Mouse (Mus musculus): ENCODE data around the gene Sdhaf1.

Gene Sdhaf1

GRCm38 (mm10) chr7:30325364-30325763 is 1.7 kb upstream of the Sdhaf1 start:
- DNase-seq, result peak; percentile 71 to 75

GRCm38 (mm10) chr7:30324300-30324944 is 727 bp upstream of the Sdhaf1 start:
- DNase-seq, result no peak

GRCm38 (mm10) chr7:30322865-30323264 is 830 bp downstream of the Sdhaf1 start:
- DNase-seq, result no peak

DNA sequence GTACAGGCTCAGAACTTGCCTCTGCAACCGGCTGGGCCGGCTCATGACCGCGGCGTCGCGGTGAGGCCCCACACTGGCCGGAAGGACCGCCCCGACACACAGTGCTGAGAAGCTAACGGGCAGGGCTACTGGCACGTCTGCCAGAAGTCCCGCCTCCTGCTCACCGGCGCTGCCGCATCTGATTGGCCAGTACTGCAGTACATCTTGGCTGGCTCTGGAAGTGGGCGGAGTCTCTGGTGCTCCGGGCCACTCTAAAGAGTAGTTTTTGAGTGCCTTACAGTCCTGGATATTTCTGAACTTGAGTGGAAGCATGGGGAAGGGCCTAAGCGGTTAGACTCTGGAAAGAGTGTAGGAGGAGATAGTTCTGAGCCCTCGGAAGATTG is 1.4 kb downstream of the Sdhaf1 start:
- peak; percentile 98 to 99 for DNase-seq

DNA sequence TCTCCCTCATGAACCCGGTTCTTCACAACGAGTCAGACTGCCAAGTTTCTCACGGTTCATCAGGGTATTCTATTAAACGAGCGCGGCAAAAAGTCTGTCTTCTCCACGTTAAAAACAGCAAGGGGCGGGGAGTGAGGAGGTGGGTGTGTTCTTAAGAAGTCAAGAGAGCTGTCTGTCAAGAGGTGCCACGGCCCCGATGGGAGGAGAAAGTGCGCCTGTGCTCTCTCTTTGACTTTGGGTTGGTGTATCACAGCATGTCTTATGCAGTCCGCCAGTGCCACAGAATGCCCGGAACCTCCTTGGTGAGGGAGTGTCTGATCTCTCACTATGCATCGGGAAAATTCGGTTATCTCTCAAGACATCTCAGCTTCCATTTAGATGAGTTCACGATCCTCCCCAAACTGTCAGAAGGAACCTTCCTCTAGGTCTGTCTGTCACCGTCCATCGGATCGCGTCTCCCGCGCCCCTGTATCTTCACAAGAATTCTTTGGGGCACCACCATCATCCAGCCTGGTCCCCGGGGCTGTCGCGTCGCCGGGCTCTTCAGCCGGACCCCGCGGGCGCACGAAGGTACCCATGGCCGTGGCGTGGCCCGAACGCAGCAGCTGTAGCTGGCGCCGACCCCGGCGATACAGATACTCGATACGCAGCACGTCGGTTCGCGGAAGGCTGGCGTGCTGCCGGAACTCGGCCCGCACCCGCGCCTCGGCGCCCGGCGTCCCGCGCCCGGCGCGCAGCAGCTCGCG is 2.0 kb downstream of the Sdhaf1 start, which contains the start of gene E130208F15Rik:
E130208F15Rik (plus strand) TSS at position 202 of the 746 bp plus-strand sequence.
- DNase-seq, result peak; percentile 74 to 85

GRCm38 (mm10) chr7:30320946-30321345 is 2.7 kb downstream of the Sdhaf1 start:
- DNase-seq, result no peak

GRCm38 (mm10) chr7:30318142-30318541 is 5.6 kb downstream of the Sdhaf1 start:
- DNase-seq, result peak in 1 of 2 experiments; percentile 28

DNA sequence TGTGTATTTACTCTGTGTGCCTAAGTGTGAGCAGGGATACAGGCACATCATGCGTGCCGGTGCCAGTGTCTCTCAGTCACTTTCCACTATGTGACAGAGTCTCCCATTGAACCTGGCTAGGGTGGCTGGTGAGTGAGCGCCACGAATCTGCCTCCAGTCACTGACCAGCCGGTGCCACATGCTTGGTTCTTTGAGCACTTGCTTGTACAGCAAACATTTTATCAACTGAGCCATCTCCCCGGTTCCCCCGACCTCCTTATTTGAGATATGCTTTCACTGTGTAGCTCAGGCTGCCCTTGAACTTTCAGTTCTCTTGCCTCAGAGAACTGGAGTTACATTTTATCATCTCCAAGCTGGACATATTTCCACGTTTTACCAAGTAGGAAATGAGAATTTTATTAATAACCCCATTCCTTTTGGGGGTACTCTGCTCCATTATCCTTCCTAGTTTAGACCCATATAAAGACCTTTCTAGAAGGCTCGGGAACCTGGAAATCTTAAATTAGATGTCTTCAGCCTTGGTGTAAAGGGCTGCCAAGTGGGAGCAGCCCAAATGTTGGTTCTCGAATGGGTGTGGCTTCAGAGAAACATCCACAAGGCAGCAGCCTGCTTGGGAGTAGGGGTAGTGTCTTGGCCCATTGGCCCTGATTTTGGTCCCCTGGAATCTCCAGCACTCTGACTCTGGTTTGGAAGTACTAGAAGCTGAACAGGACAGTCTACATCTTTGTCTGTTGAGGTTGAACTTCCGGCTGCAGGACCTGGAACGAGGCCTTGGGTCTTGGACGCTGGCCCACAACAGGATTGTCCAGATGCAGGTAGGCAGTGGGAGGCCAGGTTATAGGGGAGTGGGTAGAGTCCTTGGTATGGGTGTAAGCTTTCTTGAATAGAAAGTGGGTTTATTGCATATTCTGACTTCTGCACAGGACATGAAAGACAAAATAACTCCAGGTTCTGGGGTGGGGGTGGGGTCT is 7.9 kb downstream of the Sdhaf1 start:
- DNase-seq, result no peak

DNA sequence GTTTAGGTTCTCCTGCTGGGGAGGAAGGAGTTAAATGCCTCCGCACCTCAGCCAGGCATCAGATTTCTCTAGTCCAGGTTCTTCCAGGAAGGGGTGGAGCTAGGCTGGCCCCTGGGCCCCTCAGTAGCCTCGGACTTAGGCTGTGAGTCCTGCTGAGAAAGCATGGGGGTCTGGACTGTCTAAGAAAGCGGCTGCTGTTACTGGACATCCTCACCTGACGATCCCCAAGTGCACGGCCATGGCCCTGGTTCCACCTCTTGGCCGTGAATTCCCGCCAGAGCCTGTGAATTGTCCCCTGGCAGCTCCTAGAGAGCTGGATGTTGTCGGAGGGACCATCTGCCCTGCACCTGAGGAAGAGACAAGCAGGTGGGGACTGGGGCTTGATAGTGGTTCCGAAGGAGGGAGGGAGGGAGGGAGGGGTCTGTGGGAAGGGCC is 9.0 kb downstream of the Sdhaf1 start, which contains the start of gene Syne4:
Syne4 (plus strand) TSS at position 87 of the 435 bp plus-strand sequence.
- peak; percentile 50 to 72 for DNase-seq

GRCm38 (mm10) chr7:30313666-30314320 is 9.9 kb downstream of the Sdhaf1 start:
- DNase-seq, result peak; percentile 53 to 72

DNA sequence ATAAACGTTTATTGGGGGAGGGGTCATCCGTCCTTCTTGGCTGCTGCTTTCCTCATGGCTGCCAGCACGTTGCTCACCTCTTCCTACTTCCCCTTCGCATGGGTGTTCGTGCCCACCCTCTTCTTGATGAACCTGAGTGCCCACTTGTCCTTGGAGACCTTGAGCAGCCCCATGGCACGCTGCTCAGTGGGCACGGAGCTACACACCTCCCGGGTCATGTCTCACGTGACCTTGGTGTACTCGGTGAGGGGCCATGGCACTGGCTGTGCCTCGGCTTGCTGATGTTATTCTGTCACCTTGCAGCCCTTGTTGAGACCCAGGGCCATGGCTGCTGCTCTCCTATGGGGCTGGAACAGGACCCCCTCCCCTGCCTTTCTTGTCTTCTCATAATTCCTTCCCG is 13.6 kb downstream of the Sdhaf1 start:
- no peak for DNase-seq

- DNase-seq, result no peak
These were observed 14.1 kb downstream of the Sdhaf1 start for GRCm38 (mm10) chr7:30309395-30310129.

DNA sequence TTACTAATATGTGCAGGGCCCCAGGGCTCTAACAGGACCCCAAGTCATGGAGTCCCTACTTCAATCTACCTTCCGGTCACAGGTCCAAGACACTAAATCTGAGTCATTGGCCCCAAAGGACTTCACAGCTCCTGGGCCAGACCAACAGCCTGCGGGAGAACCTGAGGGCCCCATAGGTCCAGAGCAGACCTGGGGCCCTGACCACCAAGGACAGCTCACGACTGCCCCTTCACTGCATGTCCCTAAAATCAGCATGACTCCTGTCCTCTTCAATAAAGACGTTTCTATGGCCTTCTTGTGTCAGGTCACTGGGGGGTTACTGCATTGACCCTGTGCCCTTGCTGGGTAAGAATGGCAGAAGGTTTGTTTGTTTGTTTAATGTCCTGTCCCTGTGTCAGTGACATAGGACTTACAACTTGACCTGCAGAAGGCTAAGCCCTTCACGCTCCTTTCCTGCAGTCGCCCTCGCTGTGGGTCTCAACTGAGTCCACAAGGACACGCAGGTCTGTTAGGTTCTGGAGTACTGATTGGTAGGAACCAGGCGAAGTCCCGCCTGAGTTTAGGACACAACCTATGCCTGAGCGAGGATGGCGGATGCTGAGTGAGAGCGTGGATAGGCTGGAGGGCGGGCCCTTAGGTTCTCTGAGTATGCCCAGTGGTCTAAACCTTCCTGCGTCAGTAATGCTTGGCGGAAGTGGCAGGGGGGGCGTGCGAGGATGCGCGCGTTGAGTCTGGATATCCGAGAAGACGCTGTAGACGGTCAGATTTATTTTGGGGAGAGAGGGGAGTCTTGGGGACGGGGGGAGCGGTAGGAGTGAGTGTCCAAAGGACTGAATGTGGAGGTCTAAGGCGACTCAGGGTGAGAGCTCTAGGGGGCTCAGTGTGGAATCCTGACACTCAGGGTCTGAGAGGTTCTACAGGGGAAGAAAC is 15.4 kb downstream of the Sdhaf1 start, which contains the start of gene Alkbh6:
Alkbh6 (plus strand) TSS at position 642 of the 930 bp plus-strand sequence.
- DNase-seq, result peak; percentile 92 to 96

- DNase-seq, result peak in 1 of 2 experiments; percentile 29
These were observed 17.5 kb downstream of the Sdhaf1 start for GRCm38 (mm10) chr7:30306083-30306779.

- DNase-seq, result peak; percentile 43 to 49
These were observed 22.8 kb downstream of the Sdhaf1 start for GRCm38 (mm10) chr7:30300914-30301313.

GRCm38 (mm10) chr7:30297266-30297665 is 26.4 kb downstream of the Sdhaf1 start:
- no peak for DNase-seq

- no peak for DNase-seq
These were observed 26.9 kb downstream of the Sdhaf1 start for GRCm38 (mm10) chr7:30296816-30297215.

DNA sequence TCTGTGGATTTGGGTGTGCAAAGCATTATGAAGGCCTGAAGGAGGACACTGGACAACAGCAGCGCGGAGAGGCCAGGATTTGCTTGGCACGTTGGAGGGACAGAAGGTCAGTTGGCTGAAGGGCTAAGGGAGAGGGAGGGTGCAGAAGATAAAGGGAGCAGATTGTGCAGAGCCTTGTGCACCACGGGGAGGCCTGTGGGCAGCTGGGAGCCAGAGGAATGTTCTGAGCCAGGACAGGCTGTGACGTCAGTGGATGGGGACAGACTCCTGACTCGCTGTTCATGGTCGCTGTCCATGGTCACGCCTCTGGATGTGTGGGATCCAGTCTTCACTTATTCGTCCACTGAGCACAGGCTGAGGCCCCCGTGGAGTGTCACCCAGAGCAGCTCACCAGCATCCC is 28.6 kb downstream of the Sdhaf1 start:
- peak; percentile 57 to 70 for DNase-seq

GRCm38 (mm10) chr7:30294296-30294695 is 29.4 kb downstream of the Sdhaf1 start:
- DNase-seq, result no peak

DNA sequence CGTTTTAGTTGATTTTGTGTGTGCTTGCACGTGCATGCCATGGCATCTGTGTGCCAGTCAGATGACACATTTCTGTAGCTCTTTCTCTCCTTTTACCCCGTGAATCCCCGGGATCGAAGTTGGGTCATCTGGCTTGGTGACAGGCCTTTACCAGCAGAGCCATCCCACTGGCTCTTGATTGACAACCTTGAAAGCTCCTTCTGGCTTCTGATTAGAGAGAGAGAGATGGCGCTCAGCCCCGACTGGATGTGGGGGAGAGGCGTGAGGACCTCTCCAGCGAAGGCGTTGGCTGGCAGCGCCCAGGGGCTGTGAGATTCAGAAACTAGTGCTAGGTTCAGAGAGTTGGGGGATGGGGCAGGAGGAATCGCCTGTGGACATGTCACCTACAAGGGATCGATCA is 29.9 kb downstream of the Sdhaf1 start:
- DNase-seq, result no peak
